Mouse (Mus musculus) neural tube, embryonic 14.5 days (tissue): ENCODE data around the gene D630003M21Rik. TPM values are rescaled to one million over a fixed set of nuclear protein-coding genes. Genes with fewer than 3 reads are reported as not detected.

Experiments used
- ATAC-seq: fragments of 200-750 bp; cut with Nextera tagmentation; 2 replicates; pipeline ENCODE4 v1.8.0; 2017; ENCODE audit warnings: low read depth, mild to moderate bottlenecking, moderate TSS enrichment, moderate library complexity
- H3K27ac ChIP-seq: fragments of 300-500 bp; sonication (generic); 2 replicates; pipeline ENCODE4 v1.5.1; 2014; ENCODE audit warnings: low read depth, mild to moderate bottlenecking, control low read depth, low read length, moderate library complexity, mixed read lengths
- H3K27me3 ChIP-seq: fragments of 300-500 bp; sonication (generic); 2 replicates; pipeline ENCODE4 v1.6.1; 2014; ENCODE audit warnings: low read length; ENCODE audit not compliant: control insufficient read depth, insufficient read depth
- H3K36me3 ChIP-seq: fragments of 300-500 bp; sonication (generic); 2 replicates; pipeline ENCODE4 v1.6.1; 2014; ENCODE audit warnings: low read length, mixed read lengths; ENCODE audit not compliant: control insufficient read depth, insufficient read depth
- H3K4me1 ChIP-seq: fragments of 300-500 bp; sonication (generic); 2 replicates; pipeline ENCODE4 v1.6.1; 2014; ENCODE audit warnings: low read length; ENCODE audit not compliant: control insufficient read depth, insufficient read depth
- H3K4me2 ChIP-seq: fragments of 300-500 bp; sonication (generic); 2 replicates; pipeline ENCODE4 v1.6.1; 2014; ENCODE audit warnings: mild to moderate bottlenecking, low read depth, low read length, control low read depth
- H3K4me3 ChIP-seq: fragments of 300-500 bp; sonication (generic); 2 replicates; pipeline ENCODE4 v1.5.1; 2014; ENCODE audit warnings: low read depth, low read length, control low read depth, mixed read lengths
- H3K9ac ChIP-seq: fragments of 300-500 bp; sonication (generic); replicated peaks from 2 replicates; pipeline ENCODE4 v1.6.1; 2014; ENCODE audit warnings: low read depth, mild to moderate bottlenecking, control low read depth, low read length, mixed read lengths
- H3K9me3 ChIP-seq: fragments of 300-500 bp; sonication (generic); 2 replicates; pipeline ENCODE4 v1.6.1; 2016; ENCODE audit warnings: low read length; ENCODE audit not compliant: control insufficient read depth
- WGBS: fragments of 180-500 bp; shearing (Covaris S2); extraction: QIAGEN DNeasy Blood & Tissue Kit; methylation state at CpG from one replicate; pipeline ENCODE4 v1.1.7; 2014; 5-methylcytosine and 5-hydroxymethylcytosine counted together
- polyA plus RNA-seq: library from polyadenylated mRNA; unstranded; fragments of >200 nt; fragmentation: Nextera tagmentation; extraction: Ambion mirVana; gene quantifications from 2 replicates; pipeline ENCODE4 v1.2.1, GENCODE M21; 2014

The D630003M21Rik gene
- polyA plus RNA-seq, 1 experiment from 2014 or later: 0.94 TPM

GRCm38 (mm10) chr2:158179370-158180111, 49.5 kb downstream of the D630003M21Rik start:
- H3K27me3 ChIP-seq: no peaks in the 10 kb centered on the region

GRCm38 (mm10) chr2:158178696-158179369, 50.2 kb downstream of the D630003M21Rik start:
- WGBS: 10% methylated on average over 17 of the region's 19 CpGs
- H3K27ac ChIP-seq: no peak overlapping the region
- H3K4me1 ChIP-seq: peaks cover 20% of the 10 kb centered on the region

More at GRCm38 (mm10) chr2:158179370-158180111, 49.5 kb downstream of the D630003M21Rik start:
- peak; percentile 30; the same call in 1 of the 2 replicates for ATAC-seq
- Histone ChIP-seq H3K27ac (peak overlapping the region; percentile 52; the same call in 1 of the 2 replicates), H3K9ac (no peak overlapping the region), H3K4me2 (peak overlapping the region; percentile 12), H3K36me3 (no peaks in the 10 kb centered on the region), H3K4me1 (peaks cover 20% of the 10 kb centered on the region), H3K9me3 (no peaks in the 10 kb centered on the region), H3K4me3 (no peak overlapping the region)
- 9% methylated on average over 18 of the region's 18 CpGs for WGBS

GRCm38 (mm10) chr2:158178139-158178538, 50.9 kb downstream of the D630003M21Rik start:
- 72% methylated on average over 4 of the region's 4 CpGs for WGBS
- no peak for ATAC-seq
- H3K4me1 ChIP-seq: peaks cover 20% of the 10 kb centered on the region
- no peaks in the 10 kb centered on the region for H3K36me3 ChIP-seq
- no peaks in the 10 kb centered on the region for H3K9me3 ChIP-seq
- no peak overlapping the region for H3K4me2 ChIP-seq
- H3K27me3 ChIP-seq: no peaks in the 10 kb centered on the region
- H3K4me3 ChIP-seq: no peak overlapping the region
- peak overlapping the region; percentile 44; the same call in 1 of the 2 replicates for H3K27ac ChIP-seq
- no peak overlapping the region for H3K9ac ChIP-seq

More at GRCm38 (mm10) chr2:158178696-158179369, 50.2 kb downstream of the D630003M21Rik start:
- Histone ChIP-seq H3K4me3 (no peak overlapping the region), H3K36me3 (no peaks in the 10 kb centered on the region), H3K9me3 (no peaks in the 10 kb centered on the region), H3K27me3 (no peaks in the 10 kb centered on the region), H3K4me2 (peak overlapping the region; percentile 12), H3K9ac (no peak overlapping the region)
- peak; percentile 39; the same call in 1 of the 2 replicates for ATAC-seq

GRCm38 (mm10) chr2:158177574-158177973, 51.4 kb downstream of the D630003M21Rik start:
- no peaks in the 10 kb centered on the region for H3K27me3 ChIP-seq
- 0 out of 2 replicates have a peak, but pooled peaks have one; percentile 30 for ATAC-seq
- no peak overlapping the region for H3K4me3 ChIP-seq
- peaks cover 20% of the 10 kb centered on the region for H3K4me1 ChIP-seq
- 28% methylated on average over 3 of the region's 3 CpGs for WGBS
- no peak overlapping the region; the same call in 1 of the 2 replicates for H3K27ac ChIP-seq
- H3K9me3 ChIP-seq: no peaks in the 10 kb centered on the region
- H3K36me3 ChIP-seq: no peaks in the 10 kb centered on the region
- H3K9ac ChIP-seq: no peak overlapping the region
- H3K4me2 ChIP-seq: no peak overlapping the region

- no peak overlapping the region for H3K27ac ChIP-seq
- no peak for ATAC-seq
- 93% methylated on average over 9 of the region's 9 CpGs for WGBS
These were observed 52.3 kb downstream of the D630003M21Rik start for GRCm38 (mm10) chr2:158176763-158177162.

GRCm38 (mm10) chr2:158175433-158175832, 53.6 kb downstream of the D630003M21Rik start:
- WGBS: 84% methylated on average over 3 of the region's 3 CpGs
- ATAC-seq: no peak
- Histone ChIP-seq H3K4me3 (no peak overlapping the region), H3K27me3 (no peaks in the 10 kb centered on the region), H3K9me3 (no peaks in the 10 kb centered on the region), H3K27ac (no peak overlapping the region), H3K4me2 (no peak overlapping the region), H3K9ac (no peak overlapping the region), H3K36me3 (no peaks in the 10 kb centered on the region), H3K4me1 (peaks cover 17% of the 10 kb centered on the region)

More at GRCm38 (mm10) chr2:158176763-158177162, 52.3 kb downstream of the D630003M21Rik start:
- Histone ChIP-seq H3K4me2 (no peak overlapping the region), H3K4me3 (no peak overlapping the region), H3K36me3 (no peaks in the 10 kb centered on the region), H3K27me3 (no peaks in the 10 kb centered on the region), H3K9ac (no peak overlapping the region), H3K4me1 (peaks cover 20% of the 10 kb centered on the region), H3K9me3 (no peaks in the 10 kb centered on the region)

GRCm38 (mm10) chr2:158174958-158175357, 54.1 kb downstream of the D630003M21Rik start:
- Histone ChIP-seq H3K9me3 (no peaks in the 10 kb centered on the region), H3K9ac (no peak overlapping the region), H3K36me3 (no peaks in the 10 kb centered on the region), H3K4me2 (no peak overlapping the region), H3K4me3 (no peak overlapping the region), H3K27me3 (no peaks in the 10 kb centered on the region), H3K27ac (no peak overlapping the region), H3K4me1 (peaks cover 17% of the 10 kb centered on the region)
- 88% methylated on average over 15 of the region's 15 CpGs for WGBS
- ATAC-seq: no peak

- Histone ChIP-seq H3K27ac (no peak overlapping the region), H3K9ac (no peak overlapping the region), H3K4me1 (peaks cover 12% of the 10 kb centered on the region; the same call in 1 of the 2 replicates), H3K4me2 (no peak overlapping the region), H3K27me3 (no peaks in the 10 kb centered on the region), H3K4me3 (no peak overlapping the region), H3K9me3 (no peaks in the 10 kb centered on the region), H3K36me3 (no peaks in the 10 kb centered on the region)
- ATAC-seq: no peak
- WGBS: 88% methylated on average over 5 of the region's 5 CpGs
These were observed 54.6 kb downstream of the D630003M21Rik start for GRCm38 (mm10) chr2:158174438-158174837.

- Histone ChIP-seq H3K4me3 (no peak overlapping the region), H3K36me3 (no peaks in the 10 kb centered on the region), H3K4me2 (no peak overlapping the region), H3K27me3 (no peaks in the 10 kb centered on the region), H3K9me3 (no peaks in the 10 kb centered on the region), H3K27ac (no peak overlapping the region), H3K9ac (no peak overlapping the region), H3K4me1 (no peaks in the 10 kb centered on the region)
- ATAC-seq: no peak
- 82% methylated on average over 2 of the region's 2 CpGs for WGBS
These were observed 58.6 kb downstream of the D630003M21Rik start for GRCm38 (mm10) chr2:158170394-158170793.
